Mouse (Mus musculus): Measurements from ENCODE around the gene Pdxp. TPM values are rescaled to one million over a fixed set of nuclear protein-coding genes. Genes with fewer than 3 reads are reported as not detected.

The Pdxp gene
- total and polyA plus RNA-seq, 2 experiments from 2014 or later, result 175 to 283 TPM

DNA sequence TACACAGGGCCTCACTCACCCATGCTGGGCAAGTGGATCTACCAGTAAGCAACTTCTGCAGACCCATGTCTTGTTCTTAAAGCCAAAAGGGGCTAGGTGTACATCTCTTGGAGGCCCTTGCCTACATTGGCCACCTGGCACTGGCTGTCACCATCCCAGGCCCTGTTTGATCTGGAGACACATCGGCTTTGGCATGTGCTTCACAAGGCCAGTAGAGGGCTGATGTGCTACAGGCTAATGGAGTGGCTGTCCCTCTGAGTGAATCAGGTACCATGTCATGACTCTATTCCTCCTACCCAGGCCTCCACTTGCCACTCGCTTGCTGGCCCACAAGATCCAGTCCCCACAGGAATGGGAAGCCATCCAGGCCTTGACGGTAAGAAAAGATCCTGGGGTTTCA lies 31.9 kb upstream of the Pdxp start:
- Histone ChIP-seq H3K4me1 (ENCODE audit: insufficient read depth) (peaks cover 7% of the 10 kb centered on the region), H3K4me3 (ENCODE audit: low read depth, low read length) (no peak overlapping the region), H3K9ac (no peak overlapping the region), H3K36me3 (ENCODE audit: insufficient read depth) (peaks cover 64% of the 10 kb centered on the region), H3K4me2 (ENCODE audit: low read depth) (no peak overlapping the region), H3K27me3 (ENCODE audit: insufficient read depth, low read length) (no peaks in the 10 kb centered on the region), H3K9me3 (ENCODE audit: low read length) (no peaks in the 10 kb centered on the region), H3K27ac (ENCODE audit: low read depth, low read length) (no peak overlapping the region)
- no peak for ATAC-seq
- no peak for DNase-seq
- TF ChIP-seq CTCF (IDR thresholded peaks at IDR 0.05; ENCODE audit: low read depth), result no peak
- WGBS, result 91% methylated on average over 3 of the region's 3 CpGs

DNA sequence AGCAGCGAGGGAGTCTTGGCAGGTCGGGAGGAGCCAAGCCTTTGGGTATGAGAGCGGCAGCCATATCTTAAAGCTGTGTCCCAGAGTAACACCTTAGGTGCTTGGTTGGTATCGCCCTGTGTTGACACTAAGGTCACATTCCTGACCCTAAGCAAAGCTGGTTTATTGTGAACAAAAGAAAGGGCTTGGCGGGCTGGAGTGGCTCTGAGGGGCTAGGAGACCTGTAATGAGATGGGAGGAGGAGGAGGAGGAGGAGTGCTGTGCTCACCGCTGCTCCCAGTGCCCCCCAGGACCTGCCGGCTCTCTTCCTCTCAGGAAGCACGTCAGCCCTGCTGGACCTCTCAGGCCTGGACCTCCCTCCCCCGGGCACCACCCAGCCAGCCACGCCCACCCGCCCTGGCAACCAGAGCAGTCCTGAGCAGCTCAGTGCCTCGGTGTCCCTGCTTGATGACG lies 24.3 kb upstream of the Pdxp start:
- no peak overlapping the region for H3K9ac ChIP-seq
- ATAC-seq, result no peak
- WGBS, result 27% methylated on average over 13 of the region's 13 CpGs

DNA sequence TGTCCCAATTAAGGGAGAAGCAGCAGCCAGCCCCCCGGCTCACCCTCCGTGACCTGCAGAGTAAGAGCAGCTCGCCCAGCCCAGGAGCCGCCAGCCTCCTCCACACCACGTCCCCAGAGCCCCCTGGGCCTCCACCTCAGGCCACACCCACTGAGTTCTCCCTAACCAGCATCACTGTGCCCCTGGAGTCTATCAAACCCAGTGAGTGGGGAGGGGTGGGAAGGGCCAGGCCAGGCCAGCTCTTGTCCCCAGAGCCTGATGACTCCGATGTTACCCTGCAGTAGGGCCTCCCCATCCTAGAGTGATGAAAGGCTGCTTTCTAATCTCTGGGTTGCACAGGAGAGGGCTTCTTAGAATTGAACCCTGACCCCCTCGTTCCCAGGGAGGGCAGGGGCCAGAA lies 21.3 kb upstream of the Pdxp start:
- no peak for ATAC-seq
- H3K27ac ChIP-seq (ENCODE audit: low read depth, low read length), result no peak overlapping the region
- no peak overlapping the region for H3K4me2 ChIP-seq (ENCODE audit: low read depth)
- no peaks in the 10 kb centered on the region for H3K27me3 ChIP-seq (ENCODE audit: insufficient read depth, low read length)
- peaks cover 51% of the 10 kb centered on the region for H3K36me3 ChIP-seq (ENCODE audit: insufficient read depth)
- 67% methylated on average over 7 of the region's 7 CpGs for WGBS
- H3K9ac ChIP-seq, result no peak overlapping the region
- TF ChIP-seq CTCF (IDR thresholded peaks at IDR 0.05; ENCODE audit: low read depth), result no peak
- no peaks in the 10 kb centered on the region for H3K9me3 ChIP-seq (ENCODE audit: low read length)
- no peak for DNase-seq
- H3K4me1 ChIP-seq (ENCODE audit: insufficient read depth), result no peaks in the 10 kb centered on the region
- no peak overlapping the region for H3K4me3 ChIP-seq (ENCODE audit: low read depth, low read length)

More for the DNA sequence above, 24.3 kb upstream of the Pdxp start:
- no peaks in the 10 kb centered on the region for H3K4me1 ChIP-seq (ENCODE audit: insufficient read depth)
- H3K27ac ChIP-seq (ENCODE audit: low read depth, low read length), result no peak overlapping the region
- H3K27me3 ChIP-seq (ENCODE audit: insufficient read depth, low read length), result no peaks in the 10 kb centered on the region
- no peaks in the 10 kb centered on the region for H3K9me3 ChIP-seq (ENCODE audit: low read length)
- TF ChIP-seq CTCF (IDR thresholded peaks at IDR 0.05; ENCODE audit: low read depth), result no peak
- DNase-seq, result no peak
- peaks cover 78% of the 10 kb centered on the region for H3K36me3 ChIP-seq (ENCODE audit: insufficient read depth)
- H3K4me3 ChIP-seq (ENCODE audit: low read depth, low read length), result no peak overlapping the region
- no peak overlapping the region for H3K4me2 ChIP-seq (ENCODE audit: low read depth)

DNA sequence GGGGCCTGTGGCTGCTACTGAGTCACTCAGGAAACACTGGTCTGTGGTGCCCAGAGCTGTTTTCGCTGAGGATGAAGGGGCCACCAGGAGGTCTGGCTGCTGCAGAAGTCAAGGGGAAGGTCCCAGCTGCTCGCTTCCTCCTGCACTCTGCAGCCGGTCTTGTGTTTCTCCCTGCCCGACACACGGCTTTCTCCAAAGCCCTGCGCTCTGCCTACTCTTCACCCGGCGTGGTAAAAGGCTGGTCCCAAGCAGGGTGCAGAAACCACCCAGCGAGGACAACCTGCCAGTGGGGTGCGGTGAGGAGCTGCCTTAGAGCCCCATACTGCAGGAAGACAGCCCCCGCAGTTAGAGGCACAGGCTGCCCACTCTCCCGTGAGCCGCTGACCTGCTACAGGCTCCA lies 19.0 kb upstream of the Pdxp start:
- Histone ChIP-seq H3K27ac (ENCODE audit: low read depth, low read length) (no peak overlapping the region), H3K4me1 (ENCODE audit: insufficient read depth) (no peaks in the 10 kb centered on the region), H3K9me3 (ENCODE audit: low read length) (no peaks in the 10 kb centered on the region), H3K9ac (no peak overlapping the region), H3K4me2 (ENCODE audit: low read depth) (no peak overlapping the region), H3K27me3 (ENCODE audit: insufficient read depth, low read length) (0 out of 2 replicates have a peak, but pooled peaks cover 4% of the 10 kb centered on the region), H3K4me3 (ENCODE audit: low read depth, low read length) (no peak overlapping the region), H3K36me3 (ENCODE audit: insufficient read depth) (peaks cover 34% of the 10 kb centered on the region)
- ATAC-seq, result no peak
- no peak for TF ChIP-seq CTCF (IDR thresholded peaks at IDR 0.05; ENCODE audit: low read depth)
- WGBS, result 79% methylated on average over 13 of the region's 13 CpGs
- DNase-seq, result no peak

DNA sequence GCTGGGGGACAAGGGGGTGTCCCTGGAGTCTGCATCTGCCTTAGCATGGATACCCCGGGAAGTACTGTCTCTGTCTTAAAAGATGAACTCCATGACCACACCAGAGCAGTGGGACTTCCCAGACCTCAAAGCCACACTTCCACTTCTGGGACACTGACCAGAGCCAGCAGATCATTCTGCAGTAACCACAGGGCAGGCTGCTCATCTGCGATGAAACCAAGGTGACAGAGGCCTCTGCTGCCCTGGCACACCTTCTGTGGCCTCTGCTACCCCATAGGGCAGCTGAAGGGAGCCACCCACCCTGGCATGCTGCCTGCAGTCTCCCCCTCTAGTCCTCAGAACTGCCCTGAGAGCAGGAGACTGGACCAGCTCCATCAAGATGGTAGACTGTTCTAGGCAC lies 18.0 kb upstream of the Pdxp start:
- ATAC-seq (no peak), DNase-seq (no peak)
- H3K36me3 ChIP-seq (ENCODE audit: insufficient read depth), result peaks cover 27% of the 10 kb centered on the region
- H3K4me2 ChIP-seq (ENCODE audit: low read depth), result no peak overlapping the region
- no peak overlapping the region for H3K27ac ChIP-seq (ENCODE audit: low read depth, low read length)
- 82% methylated on average over 2 of the region's 2 CpGs for WGBS
- H3K9ac ChIP-seq, result no peak overlapping the region
- no peak for TF ChIP-seq CTCF (IDR thresholded peaks at IDR 0.05; ENCODE audit: low read depth)
- H3K27me3 ChIP-seq (ENCODE audit: insufficient read depth, low read length), result 0 out of 2 replicates have a peak, but pooled peaks cover 4% of the 10 kb centered on the region
- H3K4me1 ChIP-seq (ENCODE audit: insufficient read depth), result no peaks in the 10 kb centered on the region
- H3K4me3 ChIP-seq (ENCODE audit: low read depth, low read length), result no peak overlapping the region
- no peaks in the 10 kb centered on the region for H3K9me3 ChIP-seq (ENCODE audit: low read length)

DNA sequence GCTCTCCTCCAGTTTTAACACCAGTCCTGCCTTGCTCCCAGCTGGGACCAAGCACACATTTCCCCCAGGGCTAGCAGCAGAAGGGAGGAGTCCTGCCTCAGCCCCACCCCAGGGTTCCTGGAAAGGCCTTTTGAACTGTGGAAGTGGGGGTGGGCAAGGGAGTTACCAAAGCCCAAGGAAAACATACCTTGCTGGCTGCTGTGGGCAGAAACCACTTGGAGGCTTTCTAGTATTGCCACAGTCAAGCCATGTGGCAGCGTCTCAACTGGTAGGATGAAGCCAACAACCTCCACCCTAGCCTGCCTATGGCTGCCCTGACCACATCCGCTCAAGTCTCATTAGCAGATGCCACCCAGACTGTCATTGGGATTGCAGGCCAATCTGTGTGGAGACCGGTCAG lies 17.6 kb upstream of the Pdxp start:
- Histone ChIP-seq H3K4me3 (ENCODE audit: low read depth, low read length) (no peak overlapping the region), H3K27me3 (ENCODE audit: insufficient read depth, low read length) (0 out of 2 replicates have a peak, but pooled peaks cover 4% of the 10 kb centered on the region), H3K9me3 (ENCODE audit: low read length) (no peaks in the 10 kb centered on the region), H3K9ac (no peak overlapping the region), H3K4me1 (ENCODE audit: insufficient read depth) (no peaks in the 10 kb centered on the region), H3K27ac (ENCODE audit: low read depth, low read length) (no peak overlapping the region), H3K36me3 (ENCODE audit: insufficient read depth) (peaks cover 23% of the 10 kb centered on the region), H3K4me2 (ENCODE audit: low read depth) (no peak overlapping the region)
- no peak for ATAC-seq
- DNase-seq, result no peak
- 86% methylated on average over 3 of the region's 3 CpGs for WGBS
- no peak for TF ChIP-seq CTCF (IDR thresholded peaks at IDR 0.05; ENCODE audit: low read depth)

DNA sequence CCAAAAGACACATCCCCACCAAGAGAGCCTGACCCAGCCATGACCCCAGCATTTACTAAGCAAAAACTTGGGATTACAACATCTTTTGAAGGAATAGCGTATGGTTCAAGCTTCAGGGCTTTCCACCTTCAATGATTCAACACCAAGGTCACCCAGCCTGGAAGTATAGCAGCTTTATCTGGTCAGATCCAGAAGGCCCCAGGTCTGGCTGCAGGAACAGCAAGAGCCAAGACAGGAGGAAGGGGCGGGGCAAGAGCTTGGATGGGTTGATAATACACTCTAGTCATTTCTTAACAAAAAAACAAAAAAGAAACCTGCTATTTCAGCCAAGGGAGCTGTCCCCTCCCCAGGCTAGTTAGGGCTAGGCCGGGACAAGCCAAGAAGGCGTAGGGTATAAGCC lies 16.2 kb upstream of the Pdxp start:
- ATAC-seq (no peak), DNase-seq (no peak)
- Histone ChIP-seq H3K4me1 (ENCODE audit: insufficient read depth) (no peaks in the 10 kb centered on the region), H3K4me2 (ENCODE audit: low read depth) (no peak overlapping the region), H3K36me3 (ENCODE audit: insufficient read depth) (peaks cover 10% of the 10 kb centered on the region), H3K4me3 (ENCODE audit: low read depth, low read length) (no peak overlapping the region), H3K27me3 (ENCODE audit: insufficient read depth, low read length) (0 out of 2 replicates have a peak, but pooled peaks cover 4% of the 10 kb centered on the region), H3K27ac (ENCODE audit: low read depth, low read length) (no peak overlapping the region), H3K9ac (no peak overlapping the region), H3K9me3 (ENCODE audit: low read length) (no peaks in the 10 kb centered on the region)
- WGBS, result 92% methylated on average over 4 of the region's 4 CpGs
- TF ChIP-seq CTCF (IDR thresholded peaks at IDR 0.05; ENCODE audit: low read depth), result no peak
